Mouse (Mus musculus) mouse embryonic stem cell (cell line): ENCODE results near the gene Prkci.

Source experiments
- in situ Hi-C, 2 experiments: fragments of 300-500 bp; cut with MboI; formaldehyde crosslinking; loops; 1 replicate in 1 of 2; 3 replicates in 1 of 2; pipeline ENCODE4 v1.14.3; 2019 to 2020; ENCODE audit warnings: low sequenced_read_pairs in 2 of 2, low pct_unique_long_range_greater_than_20kb in 1 of 2, mixed read lengths in 1 of 2; ENCODE audit not compliant: unreplicated experiment in 1 of 2

Gene Prkci

GRCm38 (mm10) chr3:30995283-30995898 is at the start of gene Prkci:
Gene Prkci, plus strand, starts transcription at chr3:30995747.
- in situ Hi-C loops, result no loop called here

DNA sequence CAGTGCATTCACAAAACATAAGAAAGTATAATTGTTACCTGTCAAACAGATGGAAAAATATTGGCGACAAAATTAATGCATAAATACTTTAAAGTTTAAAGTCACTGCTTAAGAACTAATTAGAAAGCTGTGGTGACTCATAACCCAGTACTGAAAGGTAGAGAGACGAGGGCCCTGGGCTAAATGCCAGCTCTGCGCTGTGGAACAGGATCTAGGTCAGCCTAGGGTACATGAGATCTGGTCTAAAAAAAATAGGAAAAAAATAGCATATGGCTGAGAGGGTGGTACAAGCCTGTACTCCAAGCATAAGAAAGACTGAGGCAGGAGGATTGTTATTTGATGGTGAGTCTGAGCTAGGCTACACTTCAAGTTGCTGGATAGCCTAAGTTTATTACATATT is 43.9 kb upstream of the Prkci start:
- in situ Hi-C loops, result loop anchor here in 1 of 2 experiments (25.0 kb wide), 1 partner anchor 364 kb away; the partner anchor contains the start of gene Actrt3

DNA sequence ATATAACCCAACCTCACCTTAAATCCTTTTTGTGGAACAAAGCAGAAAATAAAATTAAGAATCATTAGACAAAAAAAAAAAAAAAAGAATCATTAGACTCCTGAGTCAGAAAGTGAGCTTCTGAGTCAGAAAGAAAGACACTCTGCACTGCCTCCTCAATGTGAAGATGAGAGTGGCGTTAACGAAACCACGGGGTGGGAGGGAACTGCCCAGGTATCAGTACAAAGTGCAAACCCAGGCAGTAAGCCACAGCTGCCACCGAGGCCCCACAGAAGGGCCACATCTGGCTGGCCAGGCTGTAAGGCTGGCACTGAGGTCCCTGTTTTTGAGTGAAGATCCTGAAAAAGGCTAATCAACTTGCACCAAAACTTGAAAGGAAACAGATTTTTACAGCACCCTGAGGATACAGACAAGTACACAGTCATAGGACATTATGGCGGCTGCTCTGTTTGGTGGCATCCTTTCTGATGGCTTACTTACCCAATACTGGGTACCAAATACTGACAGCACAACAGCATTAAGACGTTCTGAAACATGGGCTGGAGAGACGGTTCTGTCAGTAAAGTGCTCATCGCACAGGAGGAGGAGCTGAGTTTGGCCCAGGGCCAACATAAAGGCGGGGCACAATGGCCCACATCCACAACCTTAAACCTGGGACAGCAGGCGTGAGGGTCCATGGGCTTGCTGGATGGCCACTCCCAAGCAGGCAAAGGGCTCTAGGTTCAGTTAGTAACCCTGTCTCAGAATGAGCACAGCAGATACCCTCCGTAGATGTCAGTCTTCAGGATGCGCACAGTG is 43.1 kb upstream of the Prkci start:
- in situ Hi-C loops, result loop anchor here in 1 of 2 experiments (25.0 kb wide), 1 partner anchor 365 kb away; the partner anchor contains the start of gene Actrt3

DNA sequence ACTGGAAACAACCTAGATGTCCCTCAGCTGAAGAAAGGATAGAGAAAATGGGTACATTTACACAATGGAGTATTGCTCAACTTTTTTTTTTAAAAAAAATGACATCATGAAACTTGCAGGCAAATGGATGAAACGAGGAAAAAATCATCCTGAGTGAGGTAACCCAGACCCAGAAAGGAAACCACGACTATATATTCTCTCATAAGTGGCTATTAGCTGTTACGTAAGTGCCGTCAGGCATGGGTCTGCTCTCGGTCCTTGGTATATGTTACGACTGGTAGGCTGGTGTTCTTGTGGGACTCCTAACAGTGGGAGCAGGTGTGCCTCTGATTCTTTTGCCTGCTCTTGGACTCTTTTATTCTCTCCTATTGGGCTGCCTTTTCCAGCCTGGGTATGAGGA is 39.2 kb upstream of the Prkci start:
- in situ Hi-C loops, result loop anchor here in 1 of 2 experiments (25.0 kb wide), 1 partner anchor 369 kb away; the partner anchor contains the start of gene Actrt3

- in situ Hi-C loops, result loop anchor here in 1 of 2 experiments (25.0 kb wide), 1 partner anchor 371 kb away; the partner anchor contains the start of gene Actrt3
Observed at GRCm38 (mm10) chr3:30958709-30959108, 36.8 kb upstream of the Prkci start.

DNA sequence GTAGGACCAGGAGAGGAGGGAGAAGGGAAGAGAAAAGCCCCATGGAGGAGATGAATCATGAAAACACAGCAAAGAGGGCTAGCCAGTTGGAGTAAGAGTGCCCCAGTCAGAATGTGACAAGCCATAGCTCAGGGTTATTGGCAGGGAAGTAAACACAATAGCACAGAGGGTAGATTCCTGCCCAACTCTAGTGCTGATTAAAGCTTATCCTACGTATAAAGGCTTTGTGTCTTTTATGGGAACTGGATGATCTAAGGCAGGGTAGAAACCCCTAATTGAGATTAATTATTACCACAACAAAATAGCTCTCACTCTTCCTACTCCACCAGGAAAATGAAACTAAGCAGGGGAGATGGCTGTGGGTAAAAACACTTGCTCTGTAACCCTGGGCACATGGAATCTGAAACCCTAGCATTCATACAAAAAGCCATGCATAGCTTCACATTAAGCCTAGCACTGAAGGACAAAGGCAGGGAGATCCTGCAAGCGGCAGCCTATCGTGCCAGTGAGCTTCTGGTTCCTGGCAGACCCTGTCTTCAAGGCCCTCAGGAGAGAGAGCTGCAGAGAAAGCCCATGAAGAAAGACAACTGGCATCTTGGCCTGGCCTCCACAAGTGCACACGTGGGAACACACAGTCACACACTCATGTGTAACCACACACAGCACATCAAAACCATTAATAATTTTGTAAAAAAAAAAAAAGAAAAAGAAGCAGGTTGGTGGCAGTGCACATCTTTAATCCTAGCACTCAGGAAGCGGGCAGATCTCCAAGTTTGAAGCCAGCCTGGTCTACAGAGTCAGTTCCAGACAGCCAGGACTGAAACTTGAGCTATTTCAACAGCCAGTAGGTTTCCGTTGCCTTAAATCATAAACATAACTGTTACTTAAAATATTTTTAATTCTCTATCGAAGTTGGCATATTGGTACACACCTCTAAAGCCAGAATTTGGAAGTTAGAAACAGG is 35.4 kb upstream of the Prkci start:
- in situ Hi-C loops, result loop anchor here in 1 of 2 experiments (25.0 kb wide), 1 partner anchor 373 kb away; the partner anchor contains the start of gene Actrt3

DNA sequence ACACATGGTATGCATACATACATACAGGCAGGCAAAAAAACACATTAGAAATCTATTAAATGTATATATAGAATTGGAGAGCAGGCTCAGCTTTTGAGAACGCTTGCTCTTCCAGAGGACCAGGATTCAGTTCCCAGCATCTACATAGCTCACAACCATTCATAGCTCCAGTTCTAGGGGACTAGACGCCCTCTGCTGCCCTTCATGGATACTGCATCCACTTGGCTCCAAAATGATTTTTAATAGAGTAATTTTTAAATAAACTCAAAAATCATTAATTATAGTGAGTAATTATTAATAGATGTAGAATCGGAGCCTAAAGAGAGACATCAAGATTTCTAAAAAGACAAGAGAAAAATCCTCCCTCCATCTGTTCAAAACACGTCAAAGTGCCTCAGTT is 32.4 kb upstream of the Prkci start:
- in situ Hi-C loops, result loop anchor here in 1 of 2 experiments (25.0 kb wide), 1 partner anchor 376 kb away; the partner anchor contains the start of gene Actrt3

GRCm38 (mm10) chr3:30964216-30964615 is 31.3 kb upstream of the Prkci start:
- in situ Hi-C loops, result loop anchor here in 1 of 2 experiments (25.0 kb wide), 1 partner anchor 377 kb away; the partner anchor contains the start of gene Actrt3

DNA sequence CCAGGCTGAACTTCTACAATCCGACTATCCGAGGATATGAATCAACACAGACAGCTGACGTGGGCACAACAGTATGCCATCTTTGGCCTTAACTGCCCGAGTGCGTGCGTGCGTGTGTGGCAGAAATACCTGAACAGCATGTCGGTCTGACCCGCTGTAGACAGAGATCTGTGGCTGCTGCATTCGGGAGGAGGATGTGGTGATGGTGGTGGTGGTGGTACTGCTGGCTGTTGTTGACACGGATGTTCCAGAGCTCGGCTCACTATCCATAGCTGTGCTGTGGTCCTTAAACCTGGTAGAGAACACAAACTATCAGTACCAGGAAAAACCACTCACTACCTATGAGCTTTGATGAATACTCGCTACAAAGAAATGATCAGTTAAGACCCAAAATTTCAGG is 29.9 kb upstream of the Prkci start:
- in situ Hi-C loops, result loop anchor here in 1 of 2 experiments (25.0 kb wide), 1 partner anchor 378 kb away; the partner anchor contains the start of gene Actrt3

- in situ Hi-C loops, result loop anchor here in 1 of 2 experiments (25.0 kb wide), 1 partner anchor 381 kb away; the partner anchor contains the start of gene Actrt3
Observed at GRCm38 (mm10) chr3:30968531-30969092, 26.9 kb upstream of the Prkci start.

DNA sequence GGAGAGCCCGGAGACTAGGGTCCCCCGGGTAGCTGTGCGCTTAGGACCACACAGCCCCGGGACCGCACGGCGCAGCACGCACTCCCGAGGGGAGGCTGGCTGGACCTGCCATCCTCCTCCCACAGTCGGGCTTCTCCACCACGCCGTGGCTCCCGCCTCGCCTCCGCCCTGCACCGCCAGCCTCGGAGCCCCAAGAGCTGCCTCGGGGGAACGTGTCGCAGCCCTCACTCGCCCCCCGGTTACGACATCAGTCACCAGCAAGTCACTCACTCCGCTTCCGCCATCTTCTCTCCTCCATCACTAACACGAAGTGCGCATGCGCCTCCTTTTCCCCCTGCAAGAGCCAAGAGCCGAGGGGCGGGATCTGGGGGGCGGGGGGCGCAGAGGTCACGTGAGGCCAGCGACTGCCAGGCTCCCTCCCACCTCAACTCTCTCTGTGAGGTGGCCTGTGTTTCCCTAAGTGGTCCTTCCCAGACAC is 26.4 kb upstream of the Prkci start, which contains the start of gene Phc3:
TSS of gene Phc3 (minus strand) at position 312 of the 478 bp plus-strand sequence.
- in situ Hi-C loops, result loop anchor here in 1 of 2 experiments (25.0 kb wide), 1 partner anchor 382 kb away; the partner anchor contains the start of gene Actrt3

DNA sequence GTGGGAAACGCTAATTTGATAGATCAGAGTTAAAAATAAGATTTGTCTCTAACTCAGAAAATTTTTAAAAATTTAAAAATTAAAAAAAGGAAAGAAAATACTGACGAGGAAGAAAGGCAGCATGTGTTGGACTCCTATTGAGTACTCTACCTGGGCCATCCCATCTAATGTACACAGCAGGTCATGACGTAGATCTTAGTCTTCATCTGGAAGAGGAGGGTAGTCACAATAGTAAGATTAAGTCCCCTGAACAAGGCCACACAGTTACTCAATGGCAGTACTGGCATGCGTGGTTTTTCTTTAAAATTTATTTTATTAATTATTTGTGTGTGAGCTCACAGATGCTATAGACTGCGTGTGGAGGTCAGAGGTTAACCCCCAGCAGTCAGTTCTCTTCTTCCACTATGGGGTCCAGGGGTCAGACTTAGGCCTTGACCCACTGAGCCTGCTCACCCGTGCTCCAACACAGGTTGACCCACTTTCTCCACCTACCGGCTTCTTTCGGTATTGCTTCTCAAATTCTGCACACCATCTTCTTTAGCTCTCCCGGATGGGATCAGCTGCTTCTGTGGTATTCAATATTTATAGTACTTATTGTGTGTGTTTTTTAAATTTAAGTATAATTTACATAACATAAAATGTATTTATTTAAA is 20.3 kb upstream of the Prkci start:
- in situ Hi-C loops, result no loop called here

GRCm38 (mm10) chr3:30976991-30977603 is 18.4 kb upstream of the Prkci start:
- in situ Hi-C loops, result no loop called here

DNA sequence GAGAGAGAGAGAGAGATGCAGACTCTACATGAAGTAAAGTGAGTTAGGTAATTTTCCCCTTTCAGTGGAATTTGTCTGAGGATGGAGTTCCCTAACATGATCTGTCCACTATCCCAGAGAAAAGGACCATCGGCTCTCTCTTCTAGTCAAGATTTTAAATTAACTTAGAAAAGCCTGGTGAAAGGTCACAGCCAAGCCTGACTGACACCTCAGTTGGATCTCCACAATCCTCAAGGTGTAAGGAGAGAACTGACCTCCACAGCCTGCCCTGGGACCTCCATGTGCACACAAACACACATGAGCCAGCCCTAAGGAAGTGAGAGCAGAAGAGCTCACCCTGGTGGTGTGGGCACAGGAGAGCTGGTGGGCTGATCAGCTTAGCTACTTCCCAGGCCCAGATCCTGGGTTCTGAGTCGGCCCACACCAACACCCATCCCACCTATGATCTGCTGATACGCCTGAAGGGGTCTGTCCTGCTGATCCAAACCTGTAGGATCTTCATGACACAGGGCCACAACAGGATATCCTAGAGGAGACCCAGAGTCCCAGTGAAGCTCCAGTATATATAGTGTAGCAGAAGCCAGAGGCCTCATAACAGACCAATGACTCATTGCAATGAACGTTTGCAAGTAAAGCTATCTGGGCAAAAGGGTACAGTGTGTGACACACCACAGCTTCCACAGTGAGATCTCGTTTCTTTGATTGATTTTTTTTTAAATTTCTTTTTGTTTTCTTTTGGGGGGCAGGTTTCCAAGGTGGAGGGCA is 13.7 kb upstream of the Prkci start:
- in situ Hi-C loops, result no loop called here

DNA sequence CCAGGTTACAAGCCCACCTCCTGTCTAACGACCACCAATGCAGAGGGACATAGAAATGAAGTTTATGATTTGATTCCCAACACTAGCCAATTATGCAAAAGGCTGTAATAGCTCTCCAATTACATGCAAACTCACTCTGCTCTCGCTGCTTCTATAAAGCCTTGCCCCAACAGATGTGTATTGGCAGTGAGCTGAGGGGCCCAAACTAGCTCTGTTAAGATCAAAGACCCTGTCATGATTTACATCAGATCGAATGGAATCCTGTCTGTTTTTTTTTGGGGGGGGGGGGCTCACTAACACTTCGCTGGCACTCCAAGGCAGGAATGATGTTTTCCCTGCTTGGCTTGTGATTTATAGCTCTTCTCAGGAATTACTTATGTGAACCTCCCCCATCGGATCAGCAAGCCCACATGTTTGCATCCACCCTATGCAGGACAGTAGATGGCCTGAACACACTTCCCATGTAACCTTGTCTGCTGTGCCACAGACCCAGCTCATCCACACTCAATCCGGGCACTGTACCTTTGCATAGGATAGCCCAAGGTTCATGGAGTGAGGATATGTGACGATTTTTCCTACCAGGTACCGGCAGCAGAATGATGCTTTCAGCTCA is 12.5 kb upstream of the Prkci start:
- in situ Hi-C loops, result no loop called here
